Mouse (Mus musculus) small intestine, adult 2 months (tissue): ENCODE data around the gene Hyal3.

Source experiments
- CTCF ChIP-seq: fragments of 200-500 bp; IDR thresholded peaks from 2 replicates; pipeline ENCODE4 v1.5.1; 2012; ENCODE audit warnings: low read depth, mild to moderate bottlenecking, control low read depth, inconsistent platforms, low read length, moderate library complexity, mixed read lengths; ENCODE audit not compliant: insufficient replicate concordance, insufficient read length; ENCODE audit errors: extremely low read depth
- POLR2A ChIP-seq: fragments of 200-500 bp; IDR thresholded peaks from 2 replicates; pipeline ENCODE4 v1.6.1; 2012; ENCODE audit warnings: low read depth, mild to moderate bottlenecking, control low read depth, inconsistent platforms, low read length, moderate library complexity

- TF ChIP-seq CTCF (no peak), POLR2A (no peak)
These were observed 47.0 kb downstream of the Hyal3 start for GRCm38 (mm10) chr9:107627387-107628255.
